Mouse (Mus musculus) layer of hippocampus, adult 2 months (tissue): ENCODE data around the gene Higd1a. TPM values are rescaled to one million over a fixed set of nuclear protein-coding genes. Genes with fewer than 3 reads are reported as not detected.
A peak's percentile ranks its signal among the peaks of the same experiment; 100 is the strongest.

ENCODE experiments used
- DNase-seq, 2 experiments: peaks; one replicate each; pipeline ENCODE4 v3.0.0; 2022; ENCODE audit warnings: low spot score in 2 of 2
- H3K27ac ChIP-seq: fragments of 200-600 bp; 2 replicates; pipeline ENCODE4 v1.8.1; 2022
- H3K4me3 ChIP-seq: fragments of 200-600 bp; 2 replicates; pipeline ENCODE4 v1.8.1; 2022; ENCODE audit warnings: mild to moderate bottlenecking
- CTCF ChIP-seq: fragments of 200-600 bp; conservative IDR thresholded peaks from 2 replicates; pipeline ENCODE4 v1.8.1; 2022; ENCODE audit warnings: antibody characterized with exemption, mild to moderate bottlenecking, moderate library complexity
- total RNA-seq, 2 experiments: library from RNA; stranded (reverse); gene quantifications; 2 replicates each; pipeline ENCODE4 v1.2.3; 2021

Higd1a gene
- total RNA-seq, 2 experiments from 2014 or later, result 84.4 to 88.4 TPM

DNA sequence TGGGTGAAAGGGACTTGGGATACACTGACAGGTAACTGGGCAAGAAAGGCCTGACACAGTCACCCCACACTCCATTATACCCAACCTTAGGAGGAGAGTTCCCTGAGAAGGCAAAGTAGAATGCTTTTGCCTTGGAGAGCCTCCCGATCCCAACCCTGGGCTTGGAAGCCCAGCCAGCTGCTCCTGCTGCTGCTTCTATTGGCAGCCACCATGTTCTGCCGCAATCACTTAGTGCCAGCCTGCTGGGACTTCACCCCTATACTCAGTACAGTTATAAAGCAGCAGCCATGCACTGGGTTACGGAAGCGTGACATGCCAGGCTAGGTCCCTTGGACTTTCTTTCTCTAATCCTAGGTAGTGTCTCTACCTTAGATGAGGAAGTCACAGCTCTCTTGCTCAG lies 11.0 kb downstream of the Higd1a start:
- no peak for TF ChIP-seq CTCF
- Histone ChIP-seq H3K27ac (no peak overlapping the region), H3K4me3 (no peak overlapping the region)
- DNase-seq, result no peak

DNA sequence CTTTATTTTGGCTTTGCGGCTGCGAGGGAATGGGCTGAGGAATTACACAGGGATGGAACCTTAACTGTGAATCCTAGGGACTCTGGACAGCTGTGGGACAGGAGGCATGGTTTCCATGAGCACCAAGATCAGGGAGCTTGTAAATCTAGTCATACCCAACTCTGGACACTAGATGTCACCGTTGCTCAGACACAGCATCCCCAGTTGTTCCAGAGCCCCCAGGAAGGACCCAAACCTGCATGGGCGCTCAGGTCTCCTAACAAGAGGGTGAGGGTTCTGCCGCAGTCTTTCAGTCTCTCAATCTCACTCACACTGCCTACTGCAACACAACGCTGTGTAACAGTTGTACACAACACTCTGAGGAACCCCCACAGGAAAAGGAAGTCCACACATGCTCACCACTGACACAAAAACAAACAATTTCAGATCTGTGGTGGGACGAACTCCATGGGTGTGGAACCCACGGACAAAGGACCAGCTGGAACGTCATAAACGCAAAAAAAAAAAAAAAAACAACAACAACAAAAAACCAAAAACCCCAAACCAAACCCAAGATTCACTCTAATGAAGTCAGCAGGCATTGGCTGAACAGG lies 11.5 kb downstream of the Higd1a start:
- TF ChIP-seq CTCF, result peak; percentile 82
- no peak overlapping the region for H3K4me3 ChIP-seq
- DNase-seq, result no peak
- no peak overlapping the region for H3K27ac ChIP-seq

DNA sequence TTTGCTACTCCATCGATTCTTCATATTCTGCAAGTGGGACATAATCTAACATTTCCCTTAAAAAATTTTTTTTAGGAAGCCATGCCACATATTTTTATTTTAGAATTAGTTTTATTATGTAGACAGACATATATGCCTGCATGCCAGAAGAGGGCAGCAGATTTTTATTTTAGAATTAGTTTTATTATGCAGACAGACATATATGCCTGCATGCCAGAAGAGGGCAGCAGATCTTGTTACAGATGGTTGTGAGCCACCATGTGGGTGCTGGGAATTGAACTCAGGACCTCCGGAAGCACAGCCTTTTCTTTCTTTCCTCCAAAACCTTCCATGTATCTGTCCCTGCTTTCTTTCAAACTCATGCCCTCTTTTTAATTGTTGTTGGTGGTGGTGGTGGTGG lies 15.2 kb downstream of the Higd1a start:
- peak; percentile 72 for TF ChIP-seq CTCF
- Histone ChIP-seq H3K27ac (no peak overlapping the region), H3K4me3 (no peak overlapping the region)
- DNase-seq, result no peak

DNA sequence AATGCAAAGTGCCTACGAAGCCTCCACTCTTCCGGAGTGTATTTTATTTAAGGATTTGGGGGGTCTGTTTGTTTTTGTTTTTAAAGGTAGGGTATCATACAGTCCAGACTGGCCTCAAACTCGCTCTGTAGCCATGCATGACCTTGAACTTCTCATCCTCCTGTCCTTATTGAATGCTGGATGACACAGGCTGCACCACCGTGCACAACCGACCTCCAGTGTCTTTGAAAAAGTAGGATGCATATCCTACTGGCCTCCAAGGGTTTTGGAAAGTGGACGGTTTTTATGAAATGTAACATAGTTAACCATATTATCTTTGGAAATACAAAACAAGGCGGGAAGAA lies 18.6 kb downstream of the Higd1a start:
- DNase-seq, result no peak
- no peak for TF ChIP-seq CTCF
- peak overlapping the region; percentile 83 for H3K27ac ChIP-seq
- peak overlapping the region; percentile 66 for H3K4me3 ChIP-seq

DNA sequence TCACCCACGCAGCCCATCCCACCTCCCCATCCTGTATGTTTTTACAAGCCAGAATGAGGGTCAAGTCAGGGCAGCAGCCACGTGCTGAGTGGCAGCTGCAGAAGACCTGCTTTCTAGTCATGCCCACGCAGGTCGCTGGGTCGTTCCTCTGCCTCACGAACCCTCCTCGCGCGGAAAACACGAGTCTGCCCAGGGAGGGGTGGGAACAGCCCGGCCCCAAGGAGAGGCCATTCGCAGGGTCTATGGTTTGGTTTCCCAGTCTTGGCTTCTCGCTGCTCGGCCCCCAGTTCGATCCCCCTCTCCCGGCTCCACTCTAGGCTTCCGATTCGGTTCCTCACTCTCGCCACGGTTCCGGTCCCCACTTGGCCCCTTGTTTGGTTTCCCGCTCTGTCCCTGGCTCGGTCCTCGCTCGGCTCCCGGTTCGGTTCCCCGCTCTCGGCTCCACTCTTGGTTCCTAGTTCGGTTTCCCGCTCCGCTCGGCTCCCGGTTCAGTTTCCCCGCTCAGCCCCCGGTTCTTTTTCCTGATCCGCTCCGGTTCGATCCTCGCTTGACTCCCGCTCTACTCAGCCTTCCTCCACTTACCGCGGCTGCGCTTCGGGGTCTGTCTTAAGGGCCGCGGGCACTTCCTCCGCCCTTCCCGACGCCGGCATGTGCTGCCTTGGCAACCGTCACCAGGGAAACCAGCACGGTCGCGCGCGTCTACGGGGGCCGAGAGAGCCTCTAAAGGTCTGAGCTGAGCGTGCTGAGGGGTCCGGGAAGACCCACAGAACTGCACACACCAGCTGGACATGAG lies 19.1 kb downstream of the Higd1a start, which contains the start of gene Ccdc13:
Gene Ccdc13, minus strand, starts transcription at position 633 of the 793 bp plus-strand sequence.
- Histone ChIP-seq H3K27ac (peak within 1 kb of the TSS; percentile 83), H3K4me3 (peak within 1 kb of the TSS; percentile 66)
- TF ChIP-seq CTCF, result no peak
- peak; percentile 87 to 91 for DNase-seq

DNA sequence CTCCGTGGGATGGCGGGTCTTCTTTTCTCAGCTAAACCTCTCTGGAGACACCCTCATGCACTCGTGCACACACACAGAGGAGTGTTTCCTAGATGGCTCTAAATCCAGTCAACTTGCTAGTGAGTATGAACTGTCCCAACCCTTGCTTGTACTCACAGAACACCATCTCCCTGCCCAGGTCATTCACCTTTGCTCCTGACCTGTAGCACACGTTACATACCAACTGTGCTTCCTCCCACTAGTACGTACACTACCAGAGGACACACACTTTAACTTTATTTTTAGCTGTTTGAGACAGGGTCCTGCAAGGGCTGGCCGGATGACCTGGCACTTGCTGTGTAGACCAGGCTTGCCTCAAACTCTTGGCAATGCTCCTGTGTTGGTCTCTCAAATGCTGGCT lies 20.2 kb downstream of the Higd1a start:
- DNase-seq, result no peak
- no peak for TF ChIP-seq CTCF
- Histone ChIP-seq H3K4me3 (no peak overlapping the region), H3K27ac (no peak overlapping the region)

DNA sequence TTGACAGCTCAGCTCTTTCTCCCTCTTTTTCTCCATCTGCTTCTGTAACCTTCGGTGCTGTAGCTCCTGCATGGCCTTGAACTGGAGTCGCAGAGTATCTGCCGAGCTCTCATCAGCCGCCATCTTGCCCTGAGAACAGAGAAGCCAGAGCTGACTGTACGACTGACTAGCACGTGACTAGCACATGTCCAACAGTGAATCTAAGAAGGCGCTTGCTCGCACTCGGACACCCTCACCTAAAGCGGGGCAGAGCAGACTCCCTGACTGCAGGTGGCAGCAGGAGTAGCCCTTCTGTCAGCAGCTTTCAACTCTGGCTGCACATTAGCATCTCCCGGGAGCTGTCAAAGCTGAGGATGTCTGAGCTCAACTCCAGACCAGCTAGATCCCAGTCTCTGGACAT lies 24.3 kb downstream of the Higd1a start:
- DNase-seq, result no peak
- Histone ChIP-seq H3K27ac (no peak overlapping the region), H3K4me3 (no peak overlapping the region)
- TF ChIP-seq CTCF, result no peak

DNA sequence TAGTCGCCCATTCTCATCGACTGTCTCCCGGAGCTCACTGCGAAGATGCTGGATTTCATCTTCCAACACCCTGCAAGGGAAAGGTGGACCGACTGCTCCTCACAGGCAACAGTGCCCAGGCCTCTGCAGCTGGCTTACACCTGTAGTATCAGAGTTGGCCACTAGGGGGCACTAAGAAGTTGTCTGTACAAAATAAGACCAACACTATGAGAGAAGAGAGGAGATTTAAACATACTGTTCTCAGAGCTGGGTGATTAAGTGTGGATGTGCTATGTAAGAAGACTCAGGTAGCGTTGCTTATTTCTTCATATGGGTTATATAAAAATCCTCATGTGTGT lies 27.2 kb downstream of the Higd1a start:
- peak; percentile 89 for TF ChIP-seq CTCF
- Histone ChIP-seq H3K4me3 (no peak overlapping the region), H3K27ac (peak overlapping the region; percentile 85)
- DNase-seq, result peak; percentile 80 to 90

DNA sequence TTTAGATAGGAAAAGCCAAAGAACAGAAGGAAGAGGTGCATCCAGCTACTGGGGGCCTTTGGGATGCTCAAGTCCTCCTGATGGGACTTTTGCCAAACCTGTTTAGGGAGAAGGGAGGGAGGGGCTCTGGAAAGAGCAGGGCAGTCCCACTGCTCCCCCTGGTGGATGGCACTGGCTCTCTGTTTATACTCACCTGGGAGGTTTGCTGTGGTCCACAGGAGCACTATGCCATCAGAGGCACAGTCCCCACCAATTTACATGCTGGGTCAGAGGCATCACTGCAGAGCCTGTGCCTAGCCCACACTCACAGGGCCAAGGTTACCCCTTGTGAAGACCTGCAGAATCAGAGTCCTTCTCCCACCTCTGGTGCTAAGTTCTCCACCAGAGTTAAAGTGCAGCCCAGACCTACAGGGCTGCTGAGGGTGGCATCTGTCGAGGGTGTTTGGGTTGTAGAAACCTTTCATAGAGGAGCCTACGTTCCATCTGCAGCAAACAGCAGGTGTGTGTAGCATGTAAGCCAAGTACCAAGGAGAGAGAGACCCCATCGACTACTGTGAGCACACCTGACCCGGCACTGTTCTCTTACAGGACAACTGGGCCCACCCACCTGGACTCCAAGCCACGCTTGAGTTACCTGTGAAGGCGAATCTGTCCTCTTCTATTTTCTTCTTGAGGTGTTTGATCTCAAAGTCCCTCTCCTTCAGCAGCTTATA lies 27.8 kb downstream of the Higd1a start:
- peak in 1 of 2 experiments; percentile 75 for DNase-seq
- peak; percentile 81 for TF ChIP-seq CTCF
- H3K27ac ChIP-seq, result peak overlapping the region; percentile 85
- H3K4me3 ChIP-seq, result no peak overlapping the region

DNA sequence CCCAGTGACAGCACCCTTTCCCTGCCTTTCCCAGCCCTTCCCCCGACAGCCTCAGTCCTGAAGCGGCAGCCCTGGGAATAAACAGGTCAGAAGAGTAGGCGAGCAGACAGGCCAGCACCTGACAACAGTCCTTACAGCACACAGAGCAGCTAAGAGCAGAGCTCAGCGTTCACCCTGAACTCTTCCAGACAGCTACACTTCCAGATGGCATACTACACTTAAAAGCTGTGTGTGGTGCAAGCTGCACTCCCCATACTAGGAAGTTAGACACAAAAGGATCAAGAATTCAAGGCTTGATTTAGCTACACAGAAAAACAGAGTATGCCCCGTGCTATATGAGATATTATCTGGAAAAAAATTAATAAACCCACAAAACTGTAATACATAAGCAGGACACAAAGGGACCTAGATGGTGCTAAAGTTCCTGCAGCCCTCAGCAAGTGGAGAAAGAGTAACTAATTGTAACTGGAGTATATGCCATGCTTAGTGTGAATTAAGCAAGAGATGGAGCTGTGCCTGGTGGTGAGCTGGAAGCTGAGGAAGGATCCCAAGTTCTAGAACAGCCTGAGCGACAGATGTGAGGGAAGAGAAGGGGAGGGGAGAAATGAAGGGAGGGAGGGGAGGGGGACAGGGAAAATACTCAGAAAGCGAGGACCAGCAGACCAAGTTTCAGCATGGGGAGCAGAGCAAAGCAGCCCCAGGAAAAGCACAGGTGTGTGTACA lies 28.7 kb downstream of the Higd1a start:
- H3K4me3 ChIP-seq, result no peak overlapping the region
- no peak for TF ChIP-seq CTCF
- H3K27ac ChIP-seq, result peak overlapping the region; percentile 85
- no peak for DNase-seq

DNA sequence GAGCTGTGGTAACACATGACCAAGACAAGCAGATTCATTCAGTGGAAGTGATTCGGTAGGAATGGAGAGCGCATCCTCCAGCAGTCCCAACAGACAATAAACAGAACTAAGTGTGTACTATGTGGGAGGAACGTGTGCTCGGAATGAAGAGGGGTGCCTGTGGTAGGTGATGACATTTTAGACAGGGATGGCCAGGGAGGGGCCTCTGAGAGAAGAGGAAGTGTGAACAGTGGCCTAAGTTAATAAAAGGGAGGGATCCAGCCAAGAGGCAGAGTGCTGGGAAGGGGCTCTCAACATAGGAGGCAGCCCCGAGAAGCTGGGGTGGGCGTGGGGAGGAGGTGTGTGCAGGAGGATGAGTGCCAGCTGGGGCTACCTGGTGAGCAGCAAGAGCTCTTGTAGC lies 29.8 kb downstream of the Higd1a start:
- no peak overlapping the region for H3K27ac ChIP-seq
- H3K4me3 ChIP-seq, result no peak overlapping the region
- no peak for DNase-seq
- no peak for TF ChIP-seq CTCF

DNA sequence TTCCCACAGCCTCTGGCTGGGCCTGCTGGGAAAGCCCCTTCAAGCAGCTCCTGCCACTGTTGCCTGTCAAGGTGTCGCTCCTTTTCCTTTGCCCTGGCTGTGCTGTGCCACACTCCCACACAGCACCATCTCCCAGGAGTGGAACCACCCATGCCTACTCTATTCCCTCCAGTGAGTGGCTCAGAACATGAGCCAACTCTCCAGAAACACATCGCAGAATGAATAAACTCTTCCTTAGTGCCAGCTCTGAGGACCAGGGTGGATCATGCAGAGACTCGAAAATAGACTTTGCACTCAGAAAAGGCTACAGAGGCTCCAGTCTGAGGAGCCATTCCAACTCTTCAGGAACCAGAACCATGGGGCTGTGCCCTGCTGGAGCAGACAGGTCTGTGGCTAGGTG lies 31.8 kb downstream of the Higd1a start:
- TF ChIP-seq CTCF, result no peak
- no peak for DNase-seq
- no peak overlapping the region for H3K4me3 ChIP-seq
- H3K27ac ChIP-seq, result peak overlapping the region; percentile 49

DNA sequence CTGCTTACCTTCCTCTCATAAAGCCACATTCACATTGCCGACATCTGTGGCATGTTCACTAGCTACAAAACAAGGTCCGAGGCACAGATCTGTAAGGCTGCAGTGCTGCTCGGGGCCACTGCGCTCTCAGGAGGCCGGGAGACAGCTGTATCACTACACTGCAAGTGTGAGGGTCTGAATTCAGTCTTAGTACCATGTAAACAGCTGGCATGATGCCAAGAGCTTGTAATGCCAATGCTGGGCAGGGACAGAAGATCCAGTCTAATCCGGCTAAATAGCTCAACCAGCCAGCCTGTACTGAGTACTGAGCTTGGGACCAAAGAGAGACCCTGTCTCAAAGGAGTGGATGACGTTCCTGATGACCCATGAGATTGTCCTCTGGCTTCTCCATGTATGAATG lies 34.2 kb downstream of the Higd1a start:
- DNase-seq, result no peak
- peak overlapping the region; percentile 91 for H3K27ac ChIP-seq
- TF ChIP-seq CTCF, result no peak

More for the DNA sequence above, 34.2 kb downstream of the Higd1a start:
- no peak overlapping the region for H3K4me3 ChIP-seq
